Mouse (Mus musculus) liver, adult 2 months (tissue): ENCODE data around the gene Lamtor3. TPM values are rescaled to one million over a fixed set of nuclear protein-coding genes. Genes with fewer than 3 reads are reported as not detected.

Experiments used
- DNase-seq: peaks from one replicate; pipeline ENCODE4 v3.0.0-alpha.2; 2011; ENCODE audit warnings: low read depth, low spot score; ENCODE audit errors: extremely low read depth
- H3K27ac ChIP-seq: fragments of 200-500 bp; replicated peaks from 2 replicates; pipeline ENCODE4 v1.5.1; 2012; ENCODE audit warnings: low read depth, mild to moderate bottlenecking, control low read depth, inconsistent platforms, low read length; ENCODE audit not compliant: insufficient read depth
- H3K27me3 ChIP-seq: fragments of 200-500 bp; 2 replicates; pipeline ENCODE4 v1.6.1; 2012; ENCODE audit warnings: mild to moderate bottlenecking, moderate library complexity, low read length, inconsistent platforms; ENCODE audit not compliant: control insufficient read depth, insufficient read depth
- H3K36me3 ChIP-seq: fragments of 200-500 bp; 2 replicates; pipeline ENCODE4 v1.6.1; 2012; ENCODE audit warnings: low read length, inconsistent platforms; ENCODE audit not compliant: control insufficient read depth, insufficient read depth
- H3K4me1 ChIP-seq: fragments of 200-500 bp; 2 replicates; pipeline ENCODE4 v1.6.1; 2011; ENCODE audit warnings: low read length; ENCODE audit not compliant: control insufficient read depth, insufficient read depth
- H3K4me3 ChIP-seq: fragments of 200-500 bp; 2 replicates; pipeline ENCODE4 v1.5.1; 2011; ENCODE audit warnings: low read depth, mild to moderate bottlenecking, control low read depth, low read length, moderate library complexity; ENCODE audit not compliant: insufficient read depth
- H3K79me2 ChIP-seq: fragments of 200-500 bp; 2 replicates; pipeline ENCODE4 v1.6.1; 2012; ENCODE audit warnings: inconsistent platforms, mild to moderate bottlenecking, low read length, moderate library complexity; ENCODE audit not compliant: control insufficient read depth, insufficient read depth
- H3K9ac ChIP-seq: fragments of 200-500 bp; 2 replicates; pipeline ENCODE4 v1.6.1; 2012; ENCODE audit warnings: low read depth, mild to moderate bottlenecking, control low read depth, inconsistent platforms, low read length
- CTCF ChIP-seq: fragments of 200-500 bp; IDR thresholded peaks from 2 replicates; pipeline ENCODE4 v1.5.1; 2011; ENCODE audit warnings: low read depth, low read length, control low read depth
- POLR2A ChIP-seq: fragments of 200-500 bp; IDR thresholded peaks from 2 replicates; pipeline ENCODE4 v1.6.1; 2011; ENCODE audit warnings: low read length, control low read depth; ENCODE audit not compliant: insufficient read depth; ENCODE audit errors: extremely low read depth
- WGBS: fragments of 180-500 bp; shearing (Covaris S2); methylation state at CpG from one replicate; pipeline ENCODE4 v1.1.7; 2018; 5-methylcytosine and 5-hydroxymethylcytosine counted together
- polyA plus RNA-seq: library from polyadenylated mRNA; depleted of rRNA; stranded (reverse); fragments of >200 nt; gene quantifications from 2 replicates; pipeline ENCODE4 v1.2.3, GENCODE M21; 2012
- total RNA-seq: library from RNA; depleted of rRNA; stranded (reverse); fragments of >200 nt; gene quantifications from 2 replicates; pipeline ENCODE4 v1.2.3, GENCODE M21; 2014

The Lamtor3 gene
- total and polyA plus RNA-seq, 2 experiments: 10.8 to 24.5 TPM

DNA sequence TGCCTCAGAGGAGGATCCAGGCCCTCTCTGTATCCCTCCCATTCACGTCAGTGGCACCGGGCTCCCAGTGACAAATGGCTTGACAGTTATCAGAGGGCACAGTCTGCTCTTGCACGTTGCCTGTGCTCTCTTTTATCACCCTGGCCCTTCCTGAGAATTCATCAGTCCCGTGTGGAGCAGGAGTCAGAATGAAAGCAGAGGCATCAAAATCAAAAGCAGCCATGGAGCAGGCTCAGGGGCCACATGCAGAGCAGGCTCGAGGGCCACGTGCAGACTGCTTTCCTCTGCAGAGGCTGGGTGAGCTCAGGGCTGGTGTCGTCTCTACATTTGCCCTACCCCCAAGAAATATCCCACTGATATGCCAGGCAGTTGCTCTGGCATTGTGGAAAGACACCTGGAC is 33.5 kb downstream of the Lamtor3 start:
- DNase-seq: no peak
- Histone ChIP-seq H3K4me3 (no peak overlapping the region), H3K27me3 (no peaks in the 10 kb centered on the region), H3K9ac (no peak overlapping the region), H3K79me2 (no peaks in the 10 kb centered on the region), H3K36me3 (no peaks in the 10 kb centered on the region), H3K4me1 (peaks cover 11% of the 10 kb centered on the region), H3K27ac (peak overlapping the region; percentile 10; the same call in 1 of the 2 replicates)
- TF ChIP-seq POLR2A: no peak
- TF ChIP-seq CTCF: no peak
- WGBS: 10% methylated on average over 7 of the region's 7 CpGs

DNA sequence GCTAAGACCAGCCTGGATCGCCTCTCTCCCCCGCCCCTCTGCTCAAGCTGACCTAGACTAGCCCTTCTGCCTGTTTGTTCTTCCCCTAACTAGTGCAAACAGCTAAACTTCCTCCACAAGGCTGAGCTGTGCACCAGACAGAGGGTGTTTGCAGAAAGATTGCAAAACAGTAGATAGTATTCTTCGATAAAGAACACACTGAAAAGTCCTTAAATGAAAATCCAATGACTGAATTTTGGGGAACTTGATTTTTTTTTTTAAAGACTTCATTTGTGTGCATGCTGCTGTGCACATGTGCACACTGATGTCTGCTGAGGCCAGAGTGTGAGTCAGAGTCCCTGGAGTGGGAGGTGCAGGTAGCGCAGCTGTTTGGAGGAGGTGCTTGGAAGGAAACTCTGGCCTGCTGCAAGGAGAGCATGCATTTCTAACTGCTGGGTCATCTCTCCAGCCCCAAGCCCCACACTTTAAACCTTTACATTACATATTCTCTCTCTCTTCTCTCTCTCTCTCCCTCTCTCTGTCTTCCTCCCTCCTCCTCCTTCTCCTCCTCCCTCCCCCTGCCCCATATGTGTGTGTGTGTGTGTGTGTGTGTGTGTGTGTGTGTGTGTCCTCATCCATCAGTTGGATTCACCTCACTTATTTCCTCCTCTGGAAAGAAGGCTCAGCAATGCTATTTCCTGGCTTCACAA is 34.1 kb downstream of the Lamtor3 start:
- H3K27me3 ChIP-seq: no peaks in the 10 kb centered on the region
- H3K27ac ChIP-seq: peak overlapping the region; percentile 10; the same call in 1 of the 2 replicates
- TF ChIP-seq POLR2A (no peak), CTCF (no peak)
- no peak overlapping the region for H3K9ac ChIP-seq
- peaks cover 11% of the 10 kb centered on the region for H3K4me1 ChIP-seq
- H3K36me3 ChIP-seq: no peaks in the 10 kb centered on the region
- H3K79me2 ChIP-seq: no peaks in the 10 kb centered on the region
- WGBS: 27% methylated on average over 4 of the region's 4 CpGs
- no peak overlapping the region for H3K4me3 ChIP-seq
- peak; percentile 68 for DNase-seq

DNA sequence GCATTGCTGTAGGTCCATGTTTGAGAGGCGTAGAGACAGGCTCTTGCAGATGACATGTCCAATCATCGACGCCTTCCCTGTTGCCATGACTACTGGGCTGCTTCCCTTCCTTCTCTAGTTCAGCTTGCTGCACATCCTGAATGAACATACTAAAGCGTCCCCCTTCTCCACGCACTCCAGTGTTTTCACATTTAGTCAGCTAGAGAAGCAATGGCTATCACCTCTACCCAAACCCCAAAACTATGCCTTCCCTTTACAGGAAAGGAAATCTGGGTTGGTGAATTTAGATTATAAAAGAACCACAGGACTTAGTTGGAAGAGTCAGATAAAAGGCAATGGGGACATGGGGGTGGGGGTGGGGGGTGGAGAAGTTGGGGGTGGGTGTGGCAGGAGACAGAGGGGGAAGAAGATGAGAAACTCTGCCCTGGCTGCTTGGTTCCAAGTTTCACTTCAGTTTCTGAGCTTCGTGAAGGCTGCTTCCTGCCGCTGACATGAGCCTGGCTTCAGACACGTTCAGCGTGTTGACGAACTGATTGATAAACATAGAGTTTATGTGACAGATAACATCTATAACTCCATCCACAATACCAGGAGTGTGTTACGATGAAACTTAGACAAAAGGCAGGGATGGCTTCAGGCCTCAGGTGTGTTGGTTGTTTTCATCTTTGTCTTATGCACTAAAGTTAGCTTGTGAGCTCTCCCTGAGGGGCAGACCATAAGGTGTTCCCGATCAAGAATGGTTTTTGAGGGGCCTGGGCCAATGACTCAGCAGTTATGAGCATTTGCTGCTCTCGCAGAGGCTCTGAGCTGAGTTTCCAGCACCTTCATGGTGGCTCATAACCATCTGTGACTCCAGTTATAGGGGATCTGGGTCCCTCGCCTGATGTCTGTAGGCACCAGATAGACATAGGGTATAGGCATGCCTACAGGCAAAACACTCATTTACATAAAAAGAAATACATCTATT is 34.9 kb downstream of the Lamtor3 start:
- H3K4me1 ChIP-seq: peaks cover 11% of the 10 kb centered on the region
- H3K9ac ChIP-seq: no peak overlapping the region
- H3K27me3 ChIP-seq: no peaks in the 10 kb centered on the region
- 68% methylated on average over 14 of the region's 14 CpGs for WGBS
- no peaks in the 10 kb centered on the region for H3K79me2 ChIP-seq
- H3K36me3 ChIP-seq: no peaks in the 10 kb centered on the region
- H3K27ac ChIP-seq: peak overlapping the region; percentile 32; the same call in 1 of the 2 replicates
- H3K4me3 ChIP-seq: no peak overlapping the region
- no peak for TF ChIP-seq POLR2A
- TF ChIP-seq CTCF: no peak
- peak; percentile 31 for DNase-seq

DNA sequence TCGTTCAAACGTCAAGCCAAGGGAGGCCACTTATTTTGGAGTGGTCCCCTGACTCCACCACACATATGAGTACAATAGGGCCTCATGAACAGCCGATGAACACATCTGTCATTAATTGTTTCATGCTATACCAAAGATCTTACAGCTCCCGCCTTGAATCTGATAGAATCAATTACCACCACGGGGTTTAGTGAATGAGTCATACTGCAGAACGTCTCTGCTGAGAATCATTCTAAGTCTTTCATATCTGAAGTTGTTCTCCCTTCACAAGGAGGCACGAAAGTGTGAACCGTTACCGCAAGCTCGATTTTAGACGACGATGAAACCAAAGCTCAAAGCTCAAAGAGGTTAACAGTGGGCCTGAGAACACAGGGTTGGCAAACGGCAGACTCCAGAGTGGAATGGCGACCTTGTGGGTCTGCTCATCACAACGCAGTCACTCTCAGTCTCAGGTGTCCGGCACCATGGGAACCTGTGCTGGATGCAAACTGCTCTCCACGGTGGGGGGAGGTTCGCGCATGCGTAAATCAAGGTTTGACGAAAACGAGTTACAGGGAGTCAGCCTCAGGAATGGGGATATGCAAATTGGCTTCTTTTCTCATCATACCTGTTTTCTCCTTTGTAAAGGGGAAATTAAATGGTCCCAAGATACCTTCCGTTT is 36.1 kb downstream of the Lamtor3 start:
- H3K4me1 ChIP-seq: peaks cover 11% of the 10 kb centered on the region
- 85% methylated on average over 23 of the region's 23 CpGs for WGBS
- H3K79me2 ChIP-seq: no peaks in the 10 kb centered on the region
- no peak for DNase-seq
- H3K4me3 ChIP-seq: no peak overlapping the region
- H3K27ac ChIP-seq: no peak overlapping the region
- H3K27me3 ChIP-seq: no peaks in the 10 kb centered on the region
- H3K36me3 ChIP-seq: no peaks in the 10 kb centered on the region
- no peak for TF ChIP-seq POLR2A
- no peak for TF ChIP-seq CTCF
- no peak overlapping the region for H3K9ac ChIP-seq

DNA sequence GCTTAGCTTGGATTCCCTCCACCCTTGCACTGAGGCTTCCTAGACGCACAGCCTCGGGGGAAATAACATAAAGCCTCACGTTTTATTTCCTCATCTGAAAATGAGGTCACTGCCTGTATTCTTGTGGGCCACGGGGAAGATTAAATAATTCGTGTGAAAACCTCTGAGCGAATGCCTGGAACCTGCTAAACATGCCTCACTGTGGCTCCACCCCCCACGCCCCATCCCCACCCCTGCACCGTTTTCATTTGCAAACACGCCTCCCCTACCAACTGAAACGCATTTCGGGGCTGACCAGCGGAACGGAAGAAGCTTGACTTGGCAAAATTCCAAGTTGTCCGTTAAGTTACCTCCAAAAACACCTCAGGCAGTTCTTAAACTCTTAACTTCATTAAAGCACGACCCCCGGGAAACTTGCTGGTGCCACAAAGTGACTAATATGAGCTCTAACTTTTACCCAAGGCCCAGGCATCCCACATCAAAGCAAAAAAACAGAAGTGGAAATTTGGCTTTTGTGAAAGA is 37.3 kb downstream of the Lamtor3 start:
- H3K4me3 ChIP-seq: no peak overlapping the region
- no peaks in the 10 kb centered on the region for H3K79me2 ChIP-seq
- H3K9ac ChIP-seq: no peak overlapping the region
- H3K4me1 ChIP-seq: peaks cover 11% of the 10 kb centered on the region
- no peak for DNase-seq
- 26% methylated on average over 16 of the region's 16 CpGs for WGBS
- TF ChIP-seq CTCF: no peak
- no peak for TF ChIP-seq POLR2A
- no peaks in the 10 kb centered on the region for H3K27me3 ChIP-seq
- H3K36me3 ChIP-seq: no peaks in the 10 kb centered on the region
- H3K27ac ChIP-seq: no peak overlapping the region
